Mouse (Mus musculus) midbrain, embryonic 14.5 days (tissue): Measurements from ENCODE around the gene Timm44. TPM values are rescaled to one million over a fixed set of nuclear protein-coding genes. Genes with fewer than 3 reads are reported as not detected.
A peak's percentile ranks its signal among the peaks of the same experiment; 100 is the strongest.
"Not testable (repeated sequence)": the region's sequence is repeated elsewhere in the genome, so short reads cannot be mapped to it uniquely, and the experiment has no call there.

Source experiments
- ATAC-seq: fragments of 200-750 bp; cut with Nextera tagmentation; 2 replicates; pipeline ENCODE4 v1.8.0; 2017; ENCODE audit warnings: moderate number of reproducible peaks, moderate library complexity; ENCODE audit not compliant: low FRiP score, low TSS enrichment
- DNase-seq: peaks from one replicate; pipeline ENCODE4 v3.0.0-alpha.2; 2015
- H3K27ac ChIP-seq: fragments of 300-500 bp; sonication (generic); replicated peaks from 2 replicates; pipeline ENCODE4 v1.5.1; 2014; ENCODE audit warnings: mild to moderate bottlenecking, low read depth, low read length, moderate library complexity
- H3K27me3 ChIP-seq: fragments of 300-500 bp; sonication (generic); 2 replicates; pipeline ENCODE4 v1.6.1; 2014; ENCODE audit warnings: low read length, control low read depth, mixed read lengths; ENCODE audit not compliant: control insufficient read depth, insufficient read depth
- H3K36me3 ChIP-seq: fragments of 300-500 bp; sonication (generic); 2 replicates; pipeline ENCODE4 v1.6.1; 2014; ENCODE audit warnings: low read length, control low read depth; ENCODE audit not compliant: control insufficient read depth, insufficient read depth
- H3K4me1 ChIP-seq: fragments of 300-500 bp; sonication (generic); 2 replicates; pipeline ENCODE4 v1.6.1; 2014; ENCODE audit warnings: mild to moderate bottlenecking, antibody characterized with exemption, low read length, control low read depth; ENCODE audit not compliant: control insufficient read depth, insufficient read depth
- H3K4me2 ChIP-seq: fragments of 300-500 bp; sonication (generic); 2 replicates; pipeline ENCODE4 v1.6.1; 2014; ENCODE audit warnings: mild to moderate bottlenecking, low read length, moderate library complexity
- H3K4me3 ChIP-seq: fragments of 300-500 bp; sonication (generic); replicated peaks from 2 replicates; pipeline ENCODE4 v1.5.1; 2014; ENCODE audit warnings: low read depth, low read length
- H3K9ac ChIP-seq: fragments of 300-500 bp; sonication (generic); replicated peaks from 2 replicates; pipeline ENCODE4 v1.6.1; 2014; ENCODE audit warnings: mild to moderate bottlenecking, low read length, moderate library complexity
- H3K9me3 ChIP-seq: fragments of 300-500 bp; sonication (generic); 2 replicates; pipeline ENCODE4 v1.6.1; 2016; ENCODE audit warnings: low read length, control low read depth, mixed read lengths; ENCODE audit not compliant: control insufficient read depth
- WGBS: fragments of 180-500 bp; shearing (Covaris S2); extraction: QIAGEN DNeasy Blood & Tissue Kit; methylation state at CpG from one replicate; pipeline ENCODE4 v1.1.7; 2014; 5-methylcytosine and 5-hydroxymethylcytosine counted together
- polyA plus RNA-seq: library from polyadenylated mRNA; unstranded; fragments of >200 nt; fragmentation: Nextera tagmentation; extraction: Ambion mirVana; gene quantifications from 2 replicates; pipeline ENCODE4 v1.2.1, GENCODE M21; 2014

Timm44 gene
- polyA plus RNA-seq, 1 experiment from 2014 or later: 47.2 TPM

DNA sequence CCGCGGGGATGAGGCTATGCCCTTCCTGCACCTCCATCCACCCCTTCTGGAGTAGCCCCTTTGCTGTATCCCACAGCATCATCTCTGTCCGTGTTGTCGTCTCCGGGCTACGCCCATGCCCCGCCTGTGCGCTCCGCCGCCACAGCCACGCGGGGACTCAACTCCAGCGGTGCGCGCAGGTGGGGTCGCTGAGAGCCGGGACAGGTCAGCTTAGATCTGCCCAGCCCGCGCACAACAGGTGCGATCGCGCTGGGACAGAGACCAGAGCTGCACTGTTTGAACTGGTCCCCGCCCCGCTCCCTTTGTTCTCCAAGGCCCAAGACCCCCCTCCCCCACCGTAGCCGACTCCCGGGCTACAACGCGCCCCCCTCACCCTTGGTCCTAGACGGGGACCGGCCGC, 17.0 kb downstream of the Timm44 start:
- peaks cover 26% of the 10 kb centered on the region for H3K4me1 ChIP-seq
- peak overlapping the region; percentile 88 for H3K4me3 ChIP-seq
- H3K27me3 ChIP-seq: no peaks in the 10 kb centered on the region
- peak overlapping the region; percentile 96 for H3K27ac ChIP-seq
- no peak for DNase-seq
- peak overlapping the region; percentile 81 for H3K4me2 ChIP-seq
- peaks cover 76% of the 10 kb centered on the region for H3K36me3 ChIP-seq
- under 1% methylated on average over 32 of the region's 32 CpGs for WGBS
- peak; percentile 83 for ATAC-seq
- no peaks in the 10 kb centered on the region for H3K9me3 ChIP-seq
- H3K9ac ChIP-seq: peak overlapping the region; percentile 98

DNA sequence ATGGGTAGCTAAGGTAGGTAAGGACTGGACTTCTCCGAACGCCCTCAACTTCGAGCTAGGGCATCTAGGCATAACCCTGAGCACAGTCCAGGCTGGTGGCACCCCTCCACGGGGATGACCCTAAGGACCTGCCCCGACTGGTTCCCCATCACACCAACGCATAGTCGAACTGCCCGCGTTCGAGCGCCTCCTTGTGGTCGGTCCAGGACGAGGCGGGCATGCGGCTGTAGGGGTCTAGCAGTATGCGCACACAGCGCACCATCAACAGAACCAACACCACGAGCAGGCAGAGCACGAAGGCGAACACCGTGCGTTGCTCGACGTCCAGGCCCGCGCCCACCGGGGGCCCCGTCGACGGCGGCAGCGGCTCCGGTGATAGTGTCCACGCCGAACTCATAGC, 17.5 kb downstream of the Timm44 start:
- Histone ChIP-seq H3K4me2 (peak overlapping the region; percentile 81), H3K27ac (peak overlapping the region; percentile 96), H3K4me1 (peaks cover 28% of the 10 kb centered on the region), H3K36me3 (peaks cover 72% of the 10 kb centered on the region), H3K9me3 (no peaks in the 10 kb centered on the region), H3K4me3 (peak overlapping the region; percentile 88), H3K27me3 (no peaks in the 10 kb centered on the region), H3K9ac (peak overlapping the region; percentile 98)
- WGBS: 1% methylated on average over 35 of the region's 35 CpGs
- DNase-seq (peak; percentile 91), ATAC-seq (peak; percentile 75)

DNA sequence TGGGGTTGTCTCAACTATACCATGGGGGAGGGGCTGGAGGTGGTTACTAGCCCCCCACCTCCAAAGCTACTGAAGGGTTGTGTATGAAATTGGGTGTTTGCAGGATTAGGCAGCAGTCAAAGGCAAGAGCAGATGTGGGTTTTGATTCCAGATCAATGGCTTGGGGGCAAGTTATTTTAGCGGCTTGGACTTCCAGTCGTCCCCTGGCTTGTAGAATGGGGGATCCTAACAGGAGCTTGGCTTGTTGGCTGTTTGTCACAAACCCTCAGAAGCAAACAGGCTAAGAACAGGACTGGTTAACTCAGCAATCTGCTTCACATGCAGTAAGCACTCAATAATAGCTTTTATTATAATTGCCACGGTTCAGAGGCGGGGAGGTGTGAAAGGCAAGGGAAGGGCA, 18.4 kb downstream of the Timm44 start:
- Histone ChIP-seq H3K9me3 (no peaks in the 10 kb centered on the region), H3K9ac (peak overlapping the region; percentile 98), H3K4me2 (peak overlapping the region; percentile 81), H3K4me1 (peaks cover 31% of the 10 kb centered on the region), H3K36me3 (peaks cover 63% of the 10 kb centered on the region), H3K27ac (peak overlapping the region; percentile 96), H3K27me3 (no peaks in the 10 kb centered on the region), H3K4me3 (peak overlapping the region; percentile 88)
- no peak for ATAC-seq
- 57% methylated on average over 4 of the region's 4 CpGs for WGBS
- no peak for DNase-seq

DNA sequence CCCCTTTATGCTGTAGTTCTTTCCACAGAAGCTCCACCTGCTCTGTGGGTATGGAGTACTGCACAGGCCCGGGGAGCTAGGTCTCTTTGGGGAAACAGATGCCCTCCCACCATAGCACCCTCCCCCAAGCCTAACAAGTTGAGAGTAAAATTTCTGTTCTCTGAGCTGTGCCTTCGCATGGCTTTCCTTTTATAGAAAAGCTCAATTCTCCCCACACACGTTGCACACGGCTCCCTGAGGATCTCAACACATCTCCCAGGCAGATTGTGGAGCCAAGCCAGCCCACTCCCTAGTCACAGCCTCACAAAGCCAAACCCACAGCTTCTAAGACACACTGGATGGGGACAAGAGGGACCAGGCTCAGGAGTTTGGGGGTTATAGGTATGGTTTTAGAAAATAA, 18.8 kb downstream of the Timm44 start:
- H3K9ac ChIP-seq: peak overlapping the region; percentile 98
- 56% methylated on average over 4 of the region's 4 CpGs for WGBS
- H3K27ac ChIP-seq: peak overlapping the region; percentile 96; the same call in 1 of the 2 replicates
- DNase-seq (no peak), ATAC-seq (no peak)
- H3K27me3 ChIP-seq: no peaks in the 10 kb centered on the region
- peak overlapping the region; percentile 81 for H3K4me2 ChIP-seq
- H3K4me3 ChIP-seq: peak overlapping the region; percentile 88
- peaks cover 59% of the 10 kb centered on the region for H3K36me3 ChIP-seq
- peaks cover 32% of the 10 kb centered on the region for H3K4me1 ChIP-seq
- H3K9me3 ChIP-seq: no peaks in the 10 kb centered on the region

DNA sequence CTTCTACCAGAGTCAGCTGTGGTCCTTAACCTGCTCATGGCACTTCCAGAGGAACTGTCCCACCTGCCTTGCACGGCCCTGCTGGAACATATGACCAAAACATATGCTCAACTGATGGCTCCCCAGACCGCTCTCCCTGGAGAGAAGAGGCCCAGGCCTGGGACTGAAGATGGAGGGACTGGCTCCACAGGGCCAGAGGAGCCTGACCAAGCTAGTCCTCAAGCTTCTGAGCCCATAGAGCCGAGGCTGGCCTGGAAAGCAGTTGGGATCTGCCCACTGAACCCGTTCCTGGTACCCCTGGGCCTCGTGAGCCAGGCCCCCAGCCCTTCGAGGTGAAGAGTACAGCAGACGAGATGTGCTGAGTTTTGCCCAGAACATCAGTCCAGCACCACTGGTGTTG, 20.2 kb downstream of the Timm44 start:
- DNase-seq, H3K4me2 ChIP-seq, ATAC-seq, H3K9ac ChIP-seq, H3K27me3 ChIP-seq, H3K9me3 ChIP-seq, H3K27ac ChIP-seq, H3K4me3 ChIP-seq: not testable (repeated sequence)
- peaks cover 45% of the 10 kb centered on the region for H3K36me3 ChIP-seq
- peaks cover 32% of the 10 kb centered on the region for H3K4me1 ChIP-seq
- WGBS: 91% methylated on average over 7 of the region's 7 CpGs

DNA sequence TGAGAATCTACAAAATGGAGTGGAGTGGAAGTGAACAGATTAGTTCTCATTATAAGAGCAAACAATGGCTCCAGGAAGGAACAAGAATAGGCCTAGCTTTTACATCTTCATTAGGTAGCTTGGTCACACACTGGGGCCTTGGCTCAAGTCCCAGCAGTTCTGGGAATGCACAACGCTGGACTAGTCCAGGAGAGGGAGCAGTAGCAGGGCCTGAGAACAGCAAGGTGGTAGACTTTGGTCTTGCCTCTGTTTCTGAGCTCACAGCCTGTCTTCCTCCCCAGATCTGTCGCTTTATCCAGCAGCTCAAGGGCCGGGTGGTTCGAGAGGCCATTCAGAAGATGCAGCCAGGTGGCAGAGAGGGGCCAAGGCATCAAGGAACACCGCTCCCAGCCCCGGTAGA, 21.7 kb downstream of the Timm44 start:
- ATAC-seq (no peak), DNase-seq (peak; percentile 79)
- WGBS: 62% methylated on average over 6 of the region's 6 CpGs
- H3K4me1 ChIP-seq: peaks cover 32% of the 10 kb centered on the region
- H3K27me3 ChIP-seq: no peaks in the 10 kb centered on the region
- H3K4me3 ChIP-seq: peak overlapping the region; percentile 92
- H3K27ac ChIP-seq: no peak overlapping the region
- no peaks in the 10 kb centered on the region for H3K9me3 ChIP-seq
- 0 out of 2 replicates have a peak overlapping the region, but pooled peaks have one; percentile 86 for H3K9ac ChIP-seq
- peaks cover 46% of the 10 kb centered on the region for H3K36me3 ChIP-seq
- peak overlapping the region; percentile 75 for H3K4me2 ChIP-seq

DNA sequence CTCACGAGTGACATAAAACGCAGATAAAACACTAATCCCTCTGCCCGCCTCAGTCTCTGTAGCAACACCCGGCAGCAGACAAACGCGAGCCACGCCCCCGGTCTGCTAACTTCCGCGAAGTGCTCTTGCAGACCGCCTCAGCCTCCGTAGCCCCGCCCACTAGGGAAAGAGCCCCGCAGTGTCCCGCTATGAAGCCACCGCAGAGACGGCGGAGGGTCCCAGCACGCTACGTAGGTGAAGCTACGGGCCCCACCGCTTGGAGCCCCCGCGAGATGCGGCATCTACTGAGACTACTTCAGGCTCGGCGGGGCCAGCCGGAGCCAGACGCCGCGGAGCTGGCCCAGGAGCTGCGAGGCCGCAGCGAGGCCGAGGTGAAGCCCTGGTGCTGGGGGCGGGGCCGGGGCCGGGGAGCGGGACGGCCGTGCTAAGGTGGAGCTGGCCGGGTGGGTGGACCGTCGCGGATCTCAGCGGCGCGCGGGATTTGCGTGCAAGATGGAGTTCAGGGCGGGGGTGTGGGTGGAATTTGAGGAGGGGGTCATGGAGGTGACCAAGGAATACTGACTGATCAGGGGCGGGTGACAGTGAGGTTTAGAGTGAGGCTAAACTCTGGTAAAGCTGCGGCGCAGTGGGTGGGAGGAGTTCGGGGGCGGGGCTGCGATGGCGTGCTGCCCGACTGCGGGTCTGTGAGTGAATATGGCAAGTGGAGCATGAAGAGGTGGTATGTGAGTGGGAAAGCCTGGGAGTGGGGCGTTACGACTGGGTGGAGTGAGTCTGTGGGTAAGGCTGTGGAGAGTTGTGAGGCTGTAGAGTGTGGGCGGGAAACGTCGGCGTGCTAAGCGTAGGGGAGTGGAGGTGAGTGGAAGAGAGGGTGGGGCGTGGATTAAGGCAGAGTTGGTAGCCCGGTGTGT, 22.5 kb downstream of the Timm44 start, which contains the start of gene Snapc2:
Gene Snapc2 (plus strand): TSS at position 147 of the 908 bp plus-strand sequence.
- peak within 1 kb of the TSS; percentile 75 for H3K4me2 ChIP-seq
- H3K4me3 ChIP-seq: peak within 1 kb of the TSS; percentile 92
- H3K4me1 ChIP-seq: peaks cover 32% of the 10 kb centered on the region
- peaks cover 51% of the 10 kb centered on the region for H3K36me3 ChIP-seq
- H3K27ac ChIP-seq: peak within 1 kb of the TSS; percentile 89
- no peaks in the 10 kb centered on the region for H3K9me3 ChIP-seq
- DNase-seq: peak; percentile 98
- H3K27me3 ChIP-seq: no peaks in the 10 kb centered on the region
- under 1% methylated on average over 69 of the region's 69 CpGs for WGBS
- peak within 1 kb of the TSS; percentile 86 for H3K9ac ChIP-seq
- peak; percentile 90 for ATAC-seq

DNA sequence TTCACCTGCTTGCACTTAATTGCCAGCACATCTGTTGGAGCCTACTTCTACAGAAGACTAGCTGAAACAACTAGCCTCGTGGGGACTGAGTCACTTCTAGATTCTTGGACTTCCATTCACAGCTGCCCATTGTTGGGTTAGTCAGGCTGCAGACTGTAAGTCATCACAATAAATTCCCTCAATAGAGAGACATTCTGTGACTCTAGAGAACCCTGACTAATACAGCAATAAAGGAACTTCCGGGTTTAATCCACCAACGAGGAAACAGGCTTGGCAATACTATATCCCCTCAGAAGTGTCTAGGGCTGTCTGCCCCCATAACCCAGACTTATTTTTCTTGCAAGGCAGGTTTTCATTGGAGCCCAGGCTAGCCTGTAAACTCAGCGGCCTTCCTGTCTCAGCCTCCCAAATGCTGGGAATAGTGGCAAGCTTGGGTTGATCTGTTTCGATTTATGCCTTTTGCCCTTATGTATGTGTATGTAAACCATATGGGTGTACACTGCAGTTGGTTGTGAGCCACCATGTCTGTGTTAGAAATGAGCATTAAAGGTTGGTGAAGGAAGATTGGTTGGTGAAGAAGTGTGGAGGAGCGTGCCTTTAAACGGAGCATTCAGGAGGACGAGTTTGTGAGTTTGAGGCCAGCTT, 23.5 kb downstream of the Timm44 start:
- H3K27ac ChIP-seq: peak overlapping the region; percentile 89
- peaks cover 50% of the 10 kb centered on the region for H3K36me3 ChIP-seq
- ATAC-seq (no peak), DNase-seq (no peak)
- no peaks in the 10 kb centered on the region for H3K27me3 ChIP-seq
- H3K4me3 ChIP-seq: peak overlapping the region; percentile 92
- WGBS: 43% methylated on average over 8 of the region's 8 CpGs
- H3K4me2 ChIP-seq: peak overlapping the region; percentile 75
- H3K4me1 ChIP-seq: peaks cover 24% of the 10 kb centered on the region
- H3K9me3 ChIP-seq: no peaks in the 10 kb centered on the region
- H3K9ac ChIP-seq: peak overlapping the region; percentile 86; the same call in 1 of the 2 replicates
